Mouse (Mus musculus) lung, postnatal 25 days (tissue): Measurements from ENCODE around the gene Ralgapb.
A peak's percentile ranks its signal among the peaks of the same experiment; 100 is the strongest.
"Not testable (repeated sequence)": the region's sequence is repeated elsewhere in the genome, so short reads cannot be mapped to it uniquely, and the experiment has no call there.

Source experiments
- DNase-seq: peaks from one replicate; pipeline ENCODE4 v3.0.0; 2022; ENCODE audit warnings: low spot score

Gene Ralgapb

DNA sequence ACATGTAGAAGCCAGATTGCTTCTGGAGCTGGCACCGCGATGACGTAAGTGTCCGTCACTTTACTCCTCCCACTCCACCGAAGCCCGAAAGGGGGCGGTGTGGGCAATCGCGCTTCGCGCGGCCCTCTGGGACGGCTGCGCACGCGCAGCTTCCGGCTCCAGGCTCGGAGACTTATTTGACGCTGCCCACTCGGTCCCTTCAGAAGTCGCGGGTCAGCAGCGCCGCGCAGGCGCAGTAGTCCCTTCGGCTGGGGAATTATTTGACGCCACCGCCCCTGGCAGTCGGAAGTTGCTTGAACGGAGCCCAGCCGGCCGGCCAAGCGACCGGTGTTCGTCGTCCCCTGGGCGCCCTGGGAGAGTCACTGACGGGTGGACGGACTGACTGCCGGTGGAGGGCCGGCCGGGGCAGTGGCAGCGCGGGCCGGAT lies at the start of gene Ralgapb:
Gene Ralgapb, plus strand, starts transcription at position 254 of the 427 bp plus-strand sequence.
- DNase-seq = peak; percentile 98

- peak; percentile 86 for DNase-seq
Observed at GRCm38 (mm10) chr2:158360873-158361677, 48.6 kb upstream of the Ralgapb start.

DNA sequence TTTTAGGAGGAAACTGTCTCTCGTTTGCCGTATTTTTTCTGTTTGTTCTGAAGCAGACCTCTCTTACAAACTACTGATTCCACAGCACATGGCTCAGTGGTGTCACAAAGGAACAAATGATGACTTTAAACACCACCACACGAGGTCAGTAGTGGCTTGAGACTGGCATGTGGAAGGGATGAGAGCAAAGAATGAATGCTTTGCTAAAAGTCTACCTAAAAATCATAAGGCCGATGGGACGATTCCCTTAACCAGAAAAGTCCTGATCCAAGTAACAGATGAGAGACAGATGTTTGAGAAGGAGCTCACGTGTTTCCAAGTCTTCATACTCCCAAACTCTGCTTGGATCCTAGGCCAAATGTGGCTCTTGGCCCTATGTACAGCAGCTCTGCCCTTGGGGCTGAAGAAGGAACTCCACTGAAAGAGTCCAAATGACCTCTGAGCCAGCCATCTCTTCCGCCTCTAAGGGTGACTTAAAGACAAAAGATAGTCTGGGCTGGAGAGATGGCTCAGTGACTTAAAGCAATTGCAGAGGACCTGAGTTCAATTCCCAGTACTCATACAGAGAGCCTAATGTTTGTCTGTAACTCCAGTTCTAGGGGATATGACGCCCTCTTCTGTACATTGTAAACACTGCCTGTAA lies 47.8 kb upstream of the Ralgapb start:
- DNase-seq = no peak

- no peak for DNase-seq
Observed at GRCm38 (mm10) chr2:158364175-158364574, 45.5 kb upstream of the Ralgapb start.

- DNase-seq = no peak
Observed at GRCm38 (mm10) chr2:158365099-158365850, 44.4 kb upstream of the Ralgapb start.

GRCm38 (mm10) chr2:158367654-158368053 lies 42.0 kb upstream of the Ralgapb start:
- no peak for DNase-seq

- DNase-seq = no peak
Observed at GRCm38 (mm10) chr2:158368313-158368712, 41.3 kb upstream of the Ralgapb start.

DNA sequence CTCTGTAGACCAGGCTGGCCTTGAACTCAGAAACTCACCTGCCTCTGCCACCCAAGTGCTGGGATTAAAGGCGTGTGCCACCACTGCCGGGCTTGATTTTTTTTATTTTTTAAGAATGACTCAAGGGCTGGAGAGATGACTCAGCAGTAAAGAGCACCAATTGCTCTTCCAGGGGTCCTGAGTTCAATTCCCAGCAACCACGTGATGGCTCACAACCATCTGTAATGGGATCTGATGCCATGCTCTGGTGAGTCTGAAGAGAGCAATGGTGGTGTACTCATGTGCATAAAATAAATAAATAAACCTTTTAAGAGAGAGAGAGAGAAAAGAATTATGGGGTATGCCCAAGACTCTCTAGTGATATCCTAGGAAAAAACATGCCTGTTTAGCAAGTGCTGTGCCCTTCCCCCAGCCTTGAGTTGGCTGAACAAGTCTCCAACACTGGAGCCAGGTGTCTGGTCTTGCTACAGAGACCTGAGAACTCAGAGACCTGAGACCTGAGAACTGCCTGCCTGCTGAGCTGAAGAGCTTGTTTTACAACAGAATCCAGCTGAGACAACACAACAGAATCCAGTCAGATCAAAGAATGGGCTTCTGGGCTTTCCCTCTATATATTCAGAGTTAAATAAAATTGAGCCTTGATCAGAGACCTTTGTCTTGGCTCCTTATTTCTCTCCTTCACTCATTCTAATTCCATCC lies 40.0 kb upstream of the Ralgapb start:
- no peak for DNase-seq

DNA sequence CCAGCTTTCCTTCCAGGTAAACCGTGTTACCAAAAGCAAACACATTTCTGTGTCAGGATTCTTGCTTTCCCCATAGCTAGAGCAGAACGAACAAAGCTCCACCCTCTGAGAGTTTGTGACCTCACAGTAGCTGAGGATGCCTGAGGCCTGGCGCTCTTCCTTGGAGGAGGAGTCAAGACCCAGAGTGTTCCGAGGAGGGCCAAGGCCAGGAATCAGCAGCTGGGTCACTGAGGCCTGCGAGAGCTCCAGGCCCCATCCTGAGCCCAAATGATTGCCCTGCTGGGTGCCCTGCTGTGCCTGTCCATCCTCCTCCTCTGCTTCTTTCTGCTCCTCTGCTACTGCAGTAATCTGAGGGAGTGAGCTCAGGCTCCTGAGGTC lies 39.5 kb upstream of the Ralgapb start:
- DNase-seq = peak; percentile 35

- DNase-seq = peak; percentile 56
Observed at GRCm38 (mm10) chr2:158373061-158373460, 36.6 kb upstream of the Ralgapb start.

- DNase-seq = peak; percentile 65
Observed at GRCm38 (mm10) chr2:158373516-158373915, 36.1 kb upstream of the Ralgapb start.

- peak; percentile 35 for DNase-seq
Observed at GRCm38 (mm10) chr2:158375443-158376122, 34.1 kb upstream of the Ralgapb start, which contains the start of gene Snhg11. Snhg11 (plus strand) TSS chr2:158375638.

DNA sequence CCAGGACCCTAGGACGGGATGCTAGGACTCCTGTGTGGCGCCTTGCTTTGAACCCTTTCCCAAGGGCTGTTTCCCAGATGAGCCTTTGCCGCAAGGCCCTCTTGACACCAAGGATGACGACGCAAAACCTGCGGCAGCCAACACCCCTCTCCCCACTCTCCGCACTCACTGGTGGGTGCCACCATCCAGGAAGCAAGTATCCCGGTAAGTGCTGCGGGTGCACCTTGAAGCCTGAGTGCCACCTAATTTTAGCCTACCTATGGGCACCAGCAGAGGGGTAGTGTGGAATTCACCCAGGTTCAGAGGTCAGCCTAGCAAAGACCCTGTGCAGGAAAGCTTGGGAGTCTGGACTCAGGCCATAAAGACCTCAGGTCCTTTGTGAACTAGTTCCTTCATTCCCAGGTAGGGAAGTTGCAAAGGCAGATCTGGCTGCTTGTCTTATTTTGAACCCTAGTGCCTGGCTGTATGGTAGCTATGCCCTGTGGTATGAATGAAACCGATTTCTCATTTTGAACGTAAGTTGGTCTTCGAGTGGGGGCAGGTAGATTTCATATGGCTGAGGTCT lies 33.4 kb upstream of the Ralgapb start:
- DNase-seq = no peak

- no peak for DNase-seq
Observed at GRCm38 (mm10) chr2:158376798-158377197, 32.9 kb upstream of the Ralgapb start.

DNA sequence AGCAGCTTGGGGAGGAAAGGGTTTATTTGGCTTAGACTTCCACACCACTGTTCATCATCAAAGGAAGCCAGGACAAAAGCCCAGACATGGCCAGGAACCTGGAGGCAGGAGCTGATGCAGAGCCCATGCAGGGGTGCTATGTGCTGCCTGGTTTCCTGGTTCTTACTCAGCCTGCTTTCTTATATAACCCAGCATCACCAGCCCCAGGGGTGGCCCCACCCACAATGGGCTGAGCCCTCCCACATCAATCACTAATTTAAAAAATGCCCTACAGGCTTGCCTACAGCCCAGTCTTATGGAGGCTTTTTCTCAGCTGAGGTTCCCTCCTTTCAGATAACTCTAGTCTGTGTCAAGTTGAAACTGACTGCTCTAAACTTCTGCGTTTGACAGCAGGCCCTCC lies 31.8 kb upstream of the Ralgapb start:
- no peak for DNase-seq

- peak; percentile 66 for DNase-seq
Observed at GRCm38 (mm10) chr2:158379354-158380078, 30.1 kb upstream of the Ralgapb start.

DNA sequence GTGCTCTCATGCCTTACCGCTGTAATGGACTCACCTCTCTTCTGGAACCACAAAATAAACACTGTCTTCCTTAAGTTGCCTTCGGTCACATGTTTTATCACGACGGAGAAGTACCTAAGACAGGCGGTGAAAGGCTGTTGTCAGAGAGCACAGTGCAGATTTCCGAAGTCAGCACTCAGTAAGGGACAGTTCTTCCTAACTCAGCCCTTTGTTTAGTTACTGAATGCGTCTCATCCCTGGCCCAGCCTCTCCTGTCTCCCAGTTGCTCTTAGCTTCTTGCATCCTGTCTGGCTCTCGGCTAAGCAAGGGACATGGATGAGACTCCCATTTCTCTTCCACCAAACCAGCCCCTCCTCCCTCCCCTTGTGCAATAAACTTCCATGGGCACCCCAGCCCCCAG lies 23.6 kb upstream of the Ralgapb start:
- DNase-seq = no peak

DNA sequence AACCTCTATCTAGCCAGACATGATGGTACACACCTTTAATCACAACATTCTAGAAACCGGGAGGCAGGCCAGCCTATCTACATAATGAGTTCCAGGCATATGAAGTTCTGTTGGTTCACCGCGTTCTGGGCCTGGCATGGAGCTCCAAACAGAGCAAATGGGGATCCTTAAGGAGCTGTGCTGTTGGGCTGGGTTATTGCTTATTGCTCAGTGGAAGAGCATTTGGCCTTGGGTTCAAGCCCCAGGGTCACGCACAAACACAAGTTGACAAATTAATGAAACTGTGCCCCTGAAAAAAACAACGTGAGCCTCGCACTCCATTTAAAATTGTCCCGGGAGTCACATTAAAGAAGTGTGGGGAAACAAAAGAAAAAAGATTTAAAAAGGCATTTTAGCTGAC lies 20.2 kb upstream of the Ralgapb start:
- DNase-seq = no peak

DNA sequence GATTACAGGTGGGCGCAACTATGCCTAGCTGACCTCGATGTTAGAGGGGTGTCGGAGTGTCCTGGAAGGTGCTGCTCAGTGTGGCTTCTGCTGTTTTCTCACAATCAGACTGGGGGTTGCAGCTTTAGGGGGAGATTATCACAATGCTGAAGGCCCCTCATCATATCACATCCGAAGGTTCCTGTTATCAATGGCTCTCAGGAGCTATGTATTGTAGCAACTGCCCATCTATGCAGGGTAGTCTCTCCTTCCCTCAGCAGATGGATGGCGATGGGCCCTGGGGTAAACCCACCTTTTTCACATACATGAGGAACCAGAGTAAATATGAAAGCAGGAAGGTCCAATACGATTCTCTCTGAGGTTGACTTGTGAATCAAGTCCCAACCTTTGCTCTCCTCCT lies 13.3 kb upstream of the Ralgapb start:
- DNase-seq = no peak

DNA sequence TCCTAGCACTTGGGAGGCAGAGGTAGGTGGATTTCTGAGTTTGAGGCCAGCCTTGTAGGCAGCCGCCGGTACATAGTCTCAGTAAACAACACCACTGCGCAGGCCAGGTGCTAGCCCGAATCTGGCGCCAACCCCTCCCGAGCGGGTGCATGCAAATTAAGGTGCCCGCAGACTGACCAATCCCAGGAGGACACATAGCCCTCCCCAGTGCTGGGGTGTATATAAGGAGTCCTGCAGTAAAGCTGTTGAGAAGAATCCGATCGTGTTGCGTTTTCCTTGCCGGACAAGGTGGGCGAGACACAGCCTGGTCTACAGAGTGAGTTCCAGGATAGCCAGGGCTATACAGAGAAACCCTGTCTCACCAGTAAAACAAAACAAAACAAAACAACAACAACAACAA lies 12.5 kb upstream of the Ralgapb start:
- DNase-seq = not testable (repeated sequence)
